Mouse (Mus musculus) neural tube, embryonic 11.5 days (tissue): ENCODE results near the gene Mvp. TPM values are rescaled to one million over a fixed set of nuclear protein-coding genes. Genes with fewer than 3 reads are reported as not detected.
A peak's percentile ranks its signal among the peaks of the same experiment; 100 is the strongest.

ENCODE experiments used
- ATAC-seq: fragments of 200-750 bp; cut with Nextera tagmentation; 2 replicates; pipeline ENCODE4 v1.8.0; 2017; ENCODE audit warnings: moderate number of reproducible peaks, mild to moderate bottlenecking, moderate TSS enrichment, moderate library complexity; ENCODE audit not compliant: insufficient read depth, low FRiP score, low TSS enrichment
- DNase-seq: peaks from one replicate; pipeline ENCODE4 v3.0.0-alpha.2; 2015; ENCODE audit warnings: low spot score
- H3K27ac ChIP-seq: fragments of 300-500 bp; sonication (generic); 2 replicates; pipeline ENCODE4 v1.5.1; 2014; ENCODE audit warnings: low read depth, mild to moderate bottlenecking, low read length
- H3K27me3 ChIP-seq: fragments of 300-500 bp; sonication (generic); 2 replicates; pipeline ENCODE4 v1.6.1; 2014; ENCODE audit warnings: mild to moderate bottlenecking, low read length, mixed read lengths; ENCODE audit not compliant: control insufficient read depth, insufficient read depth
- H3K36me3 ChIP-seq: fragments of 300-500 bp; sonication (generic); 2 replicates; pipeline ENCODE4 v1.6.1; 2014; ENCODE audit warnings: mild to moderate bottlenecking, low read length, moderate library complexity, mixed read lengths; ENCODE audit not compliant: control insufficient read depth, insufficient read depth
- H3K4me1 ChIP-seq: fragments of 300-500 bp; sonication (generic); 2 replicates; pipeline ENCODE4 v1.6.1; 2014; ENCODE audit warnings: low read length, mixed read lengths; ENCODE audit not compliant: control insufficient read depth, insufficient read depth
- H3K4me2 ChIP-seq: fragments of 300-500 bp; sonication (generic); 2 replicates; pipeline ENCODE4 v1.6.1; 2014; ENCODE audit warnings: low read depth, mild to moderate bottlenecking, moderate library complexity
- H3K4me3 ChIP-seq: fragments of 300-500 bp; sonication (generic); 2 replicates; pipeline ENCODE4 v1.5.1; 2014; ENCODE audit warnings: low read depth, low read length
- H3K9ac ChIP-seq: fragments of 300-500 bp; sonication (generic); 2 replicates; pipeline ENCODE4 v1.6.1; 2014; ENCODE audit warnings: mild to moderate bottlenecking, low read length
- H3K9me3 ChIP-seq: fragments of 300-500 bp; sonication (generic); 2 replicates; pipeline ENCODE4 v1.6.1; 2016; ENCODE audit warnings: low read length; ENCODE audit not compliant: control insufficient read depth
- WGBS: fragments of 180-500 bp; shearing (Covaris S2); extraction: QIAGEN DNeasy Blood & Tissue Kit; methylation state at CpG from one replicate; pipeline ENCODE4 v1.1.7; 2014; 5-methylcytosine and 5-hydroxymethylcytosine counted together
- polyA plus RNA-seq: library from polyadenylated mRNA; unstranded; fragments of >200 nt; fragmentation: Nextera tagmentation; extraction: Ambion mirVana; gene quantifications from 2 replicates; pipeline ENCODE4 v1.2.1, GENCODE M21; 2014

The Mvp gene
- polyA plus RNA-seq, 1 experiment from 2014 or later: 4.2 TPM

DNA sequence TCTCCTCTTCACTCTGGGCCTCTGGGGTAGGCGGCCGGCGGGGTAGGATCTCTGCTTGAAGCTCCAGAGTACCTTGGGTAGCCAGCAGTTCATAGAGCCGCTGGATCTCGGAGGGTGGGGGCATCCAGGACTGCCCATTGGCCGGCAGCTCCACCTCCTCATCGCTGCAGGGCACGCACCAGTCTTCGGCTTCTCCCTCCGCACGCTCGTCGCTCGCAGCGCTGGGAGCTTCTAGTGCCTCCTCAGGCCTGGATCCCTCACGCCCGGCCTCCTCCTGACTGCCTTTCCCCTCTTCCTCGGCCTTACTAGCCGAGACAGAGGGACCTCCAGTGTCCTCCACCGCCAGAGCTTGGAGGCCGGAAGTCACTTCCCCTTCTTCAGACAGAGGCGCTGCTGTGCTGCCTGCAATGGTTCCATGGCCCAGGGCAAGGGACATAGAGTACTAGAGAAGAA, 2.1 kb upstream of the Mvp start:
- Histone ChIP-seq H3K4me1 (peaks cover 21% of the 10 kb centered on the region), H3K9ac (peak overlapping the region; percentile 91), H3K9me3 (no peaks in the 10 kb centered on the region), H3K27me3 (no peaks in the 10 kb centered on the region), H3K36me3 (peaks cover 8% of the 10 kb centered on the region), H3K27ac (peak overlapping the region; percentile 91), H3K4me2 (peak overlapping the region; percentile 92), H3K4me3 (peak overlapping the region; percentile 76)
- 1% methylated on average over 22 of the region's 22 CpGs for WGBS
- DNase-seq (no peak), ATAC-seq (peak; percentile 45)

DNA sequence TGATC, 1.9 kb upstream of the Mvp start, which contains the start of gene Pagr1b:
TSS of gene Pagr1b (minus strand) at position 4 of the 5 bp plus-strand sequence.
- Histone ChIP-seq H3K27ac (peak within 1 kb of the TSS; percentile 91), H3K27me3 (no peaks in the 10 kb centered on the region), H3K4me3 (peak within 1 kb of the TSS; percentile 76), H3K9ac (peak within 1 kb of the TSS; percentile 91), H3K4me2 (peak within 1 kb of the TSS; percentile 92), H3K9me3 (no peaks in the 10 kb centered on the region), H3K36me3 (peaks cover 8% of the 10 kb centered on the region), H3K4me1 (peaks cover 20% of the 10 kb centered on the region)
- ATAC-seq (no peak), DNase-seq (no peak)

DNA sequence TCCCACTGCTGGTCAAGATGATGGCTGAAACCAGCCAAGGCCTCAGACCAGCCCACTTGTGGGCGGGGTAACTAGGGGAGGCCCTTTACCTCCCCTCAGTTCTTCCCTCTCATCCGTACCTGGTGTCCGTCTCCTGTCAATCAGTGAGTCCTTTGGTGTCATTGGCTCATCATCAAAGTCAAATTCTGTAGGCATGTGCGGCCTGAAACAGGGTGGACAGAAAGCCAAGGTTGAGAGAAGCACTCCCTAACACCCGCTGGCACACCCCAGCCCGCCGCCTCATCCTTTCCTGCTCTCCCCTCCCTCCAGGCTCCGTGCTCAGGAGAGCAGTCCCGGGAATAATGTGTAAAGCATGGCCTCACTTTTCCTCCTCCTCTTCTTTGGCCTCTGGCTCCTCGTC, 1.7 kb upstream of the Mvp start:
- H3K4me2 ChIP-seq: peak overlapping the region; percentile 92
- H3K27me3 ChIP-seq: no peaks in the 10 kb centered on the region
- no peak for DNase-seq
- peak overlapping the region; percentile 91 for H3K9ac ChIP-seq
- H3K9me3 ChIP-seq: no peaks in the 10 kb centered on the region
- WGBS: 2% methylated on average over 10 of the region's 10 CpGs
- peaks cover 20% of the 10 kb centered on the region for H3K4me1 ChIP-seq
- H3K4me3 ChIP-seq: peak overlapping the region; percentile 76
- peak overlapping the region; percentile 91 for H3K27ac ChIP-seq
- peaks cover 8% of the 10 kb centered on the region for H3K36me3 ChIP-seq
- ATAC-seq: peak; percentile 14; the same call in 1 of the 2 replicates

DNA sequence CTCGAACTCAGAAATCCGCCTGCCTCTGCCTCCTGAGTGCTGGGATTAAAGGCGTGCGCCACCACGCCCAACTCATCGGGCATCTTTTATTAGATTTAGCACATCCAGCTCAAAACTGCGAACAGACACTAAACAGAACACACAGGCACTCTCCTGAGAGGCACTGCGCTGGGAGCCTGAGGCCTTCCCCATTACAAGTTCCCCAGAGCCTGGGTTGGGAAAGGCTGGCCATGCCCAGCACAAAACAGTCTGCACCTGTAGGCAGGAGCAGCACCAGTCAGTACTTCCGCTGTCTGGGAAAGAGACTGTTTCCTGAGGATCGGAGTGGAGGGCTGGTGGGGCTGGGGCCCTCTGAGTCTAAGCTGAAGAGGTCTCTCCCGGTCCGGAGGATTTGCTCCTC, 572 bp upstream of the Mvp start:
- no peak overlapping the region for H3K9ac ChIP-seq
- H3K4me3 ChIP-seq: peak overlapping the region; percentile 76; the same call in 1 of the 2 replicates
- no peak for ATAC-seq
- peak overlapping the region; percentile 92 for H3K4me2 ChIP-seq
- WGBS: 97% methylated on average over 12 of the region's 12 CpGs
- H3K4me1 ChIP-seq: peaks cover 16% of the 10 kb centered on the region
- no peaks in the 10 kb centered on the region for H3K27me3 ChIP-seq
- no peaks in the 10 kb centered on the region for H3K9me3 ChIP-seq
- DNase-seq: no peak
- H3K36me3 ChIP-seq: peaks cover 8% of the 10 kb centered on the region
- H3K27ac ChIP-seq: no peak overlapping the region

DNA sequence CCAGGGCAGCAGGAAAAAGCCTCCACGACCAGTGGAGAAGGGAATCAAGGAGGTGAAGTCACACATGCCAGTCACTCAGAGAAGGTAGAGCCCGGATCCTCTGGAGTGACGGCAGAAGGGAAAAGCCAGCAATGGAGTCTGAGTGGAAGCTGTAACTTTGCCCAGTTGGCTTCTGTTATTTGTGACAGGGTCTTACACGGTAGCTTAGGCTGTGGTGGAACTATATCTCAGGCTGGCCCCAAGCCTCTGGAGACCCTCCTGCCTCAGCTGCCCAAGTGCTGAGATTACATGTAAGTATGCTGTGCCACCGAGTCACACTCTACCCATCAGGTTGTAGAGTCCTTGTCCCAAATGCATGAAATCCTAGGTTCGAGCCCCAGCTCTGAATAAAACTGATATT, 1.0 kb downstream of the Mvp start:
- peaks cover 16% of the 10 kb centered on the region for H3K4me1 ChIP-seq
- no peaks in the 10 kb centered on the region for H3K9me3 ChIP-seq
- DNase-seq (no peak), ATAC-seq (no peak)
- no peaks in the 10 kb centered on the region for H3K27me3 ChIP-seq
- H3K27ac ChIP-seq: no peak overlapping the region
- no peak overlapping the region for H3K9ac ChIP-seq
- no peak overlapping the region for H3K4me2 ChIP-seq
- peaks cover 8% of the 10 kb centered on the region for H3K36me3 ChIP-seq
- H3K4me3 ChIP-seq: no peak overlapping the region
- WGBS: 92% methylated on average over 6 of the region's 6 CpGs

DNA sequence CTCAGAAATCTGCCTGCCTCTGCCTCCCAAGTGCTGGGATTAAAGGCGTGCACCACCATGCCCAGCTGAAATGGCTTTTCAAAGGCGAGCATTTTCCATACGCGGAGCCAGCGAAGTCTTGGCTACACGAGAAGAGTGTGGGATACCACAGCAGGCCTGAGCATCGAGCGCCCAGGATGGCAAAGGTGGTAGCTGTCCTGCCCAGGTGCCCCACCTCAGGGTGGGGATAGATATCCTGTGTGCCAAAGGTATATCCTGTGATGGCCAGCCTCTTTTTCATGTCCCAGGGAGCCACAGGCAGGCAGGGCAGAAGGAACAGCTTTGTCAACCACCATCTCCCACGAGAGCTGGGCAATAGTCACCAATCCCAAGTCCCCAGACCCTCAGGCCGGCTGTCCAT, 1.6 kb downstream of the Mvp start:
- ATAC-seq (no peak), DNase-seq (no peak)
- no peak overlapping the region for H3K27ac ChIP-seq
- H3K27me3 ChIP-seq: no peaks in the 10 kb centered on the region
- no peak overlapping the region for H3K9ac ChIP-seq
- no peak overlapping the region for H3K4me3 ChIP-seq
- no peaks in the 10 kb centered on the region for H3K9me3 ChIP-seq
- H3K4me2 ChIP-seq: no peak overlapping the region
- 97% methylated on average over 10 of the region's 10 CpGs for WGBS
- peaks cover 8% of the 10 kb centered on the region for H3K36me3 ChIP-seq
- H3K4me1 ChIP-seq: peaks cover 16% of the 10 kb centered on the region

DNA sequence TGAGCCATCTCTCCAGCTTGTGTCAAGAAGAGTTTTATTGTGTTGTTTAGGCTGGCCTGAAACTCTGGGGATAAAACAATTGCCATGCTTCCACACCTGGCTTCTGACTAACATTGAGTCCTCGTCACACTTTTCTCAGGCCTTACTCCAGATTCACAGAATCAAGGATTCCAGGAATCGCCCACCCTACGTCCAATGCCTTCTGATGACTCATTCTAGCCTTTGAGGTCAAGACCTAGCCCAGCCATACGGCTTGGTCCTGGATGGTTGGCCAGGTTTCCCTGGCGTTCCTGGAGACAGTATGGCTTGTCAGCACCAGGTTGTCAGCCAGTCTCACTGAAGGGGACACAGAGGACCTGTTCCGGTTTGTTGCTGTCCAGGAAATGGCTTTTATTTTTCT, 2.0 kb downstream of the Mvp start:
- H3K27me3 ChIP-seq: no peaks in the 10 kb centered on the region
- peaks cover 8% of the 10 kb centered on the region for H3K36me3 ChIP-seq
- no peak overlapping the region for H3K4me2 ChIP-seq
- no peak overlapping the region for H3K4me3 ChIP-seq
- no peaks in the 10 kb centered on the region for H3K9me3 ChIP-seq
- no peak overlapping the region for H3K27ac ChIP-seq
- ATAC-seq: no peak
- WGBS: 93% methylated on average over 6 of the region's 6 CpGs
- DNase-seq: no peak
- H3K4me1 ChIP-seq: peaks cover 16% of the 10 kb centered on the region
- no peak overlapping the region for H3K9ac ChIP-seq

DNA sequence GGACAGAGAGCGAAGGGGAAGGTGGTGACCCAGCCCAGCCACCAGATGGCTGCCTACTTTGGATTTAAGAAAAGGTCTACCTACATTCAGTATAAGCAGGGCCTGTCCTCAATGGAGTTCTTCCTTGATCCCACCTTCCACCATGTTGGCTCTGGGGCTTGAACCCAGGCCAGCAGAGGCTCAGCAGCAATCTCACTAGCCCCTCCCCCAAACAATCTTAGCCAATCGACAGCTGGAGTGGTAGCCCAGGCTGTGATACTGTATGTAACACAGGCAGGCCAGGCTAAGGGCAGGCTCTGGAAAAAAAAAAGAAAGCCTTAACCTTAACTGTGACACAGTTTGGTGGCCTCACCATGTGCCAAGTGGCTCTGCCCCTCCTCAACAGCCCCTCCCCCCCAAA, 2.7 kb downstream of the Mvp start:
- no peak for ATAC-seq

DNA sequence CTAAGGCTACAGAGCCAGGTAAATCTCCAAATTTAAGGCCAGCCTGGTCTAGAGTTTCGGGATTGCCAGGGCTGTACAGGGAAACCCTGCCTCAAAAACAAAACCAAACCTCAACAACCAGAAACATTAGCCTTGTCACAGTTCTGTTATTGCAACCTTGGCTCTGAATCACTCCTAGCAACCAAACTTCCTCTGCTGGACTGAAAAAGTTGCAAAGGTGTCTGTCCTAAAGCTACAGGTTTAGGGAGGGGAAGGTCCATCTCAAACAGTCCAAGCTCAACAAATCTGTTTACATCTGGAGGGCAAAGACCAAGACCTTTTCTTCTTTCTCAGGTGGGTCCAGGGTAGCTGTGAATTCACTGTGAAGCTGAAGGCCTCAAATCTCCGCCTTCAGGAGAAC, 3.4 kb downstream of the Mvp start:
- H3K9ac ChIP-seq: no peak overlapping the region
- peaks cover 16% of the 10 kb centered on the region for H3K4me1 ChIP-seq
- H3K9me3 ChIP-seq: no peaks in the 10 kb centered on the region
- H3K4me3 ChIP-seq: no peak overlapping the region
- peaks cover 8% of the 10 kb centered on the region for H3K36me3 ChIP-seq
- no peak for DNase-seq
- WGBS: 98% methylated on average over 2 of the region's 2 CpGs
- no peak for ATAC-seq
- H3K27me3 ChIP-seq: no peaks in the 10 kb centered on the region
- H3K4me2 ChIP-seq: no peak overlapping the region
- no peak overlapping the region for H3K27ac ChIP-seq

More for the DNA sequence above, 2.7 kb downstream of the Mvp start:
- DNase-seq: no peak
- H3K4me2 ChIP-seq: no peak overlapping the region
- no peak overlapping the region for H3K4me3 ChIP-seq
- peaks cover 8% of the 10 kb centered on the region for H3K36me3 ChIP-seq
- H3K27ac ChIP-seq: no peak overlapping the region
- no peaks in the 10 kb centered on the region for H3K9me3 ChIP-seq
- no peaks in the 10 kb centered on the region for H3K27me3 ChIP-seq
- H3K9ac ChIP-seq: no peak overlapping the region
- peaks cover 16% of the 10 kb centered on the region for H3K4me1 ChIP-seq
- WGBS: 85% methylated on average over 2 of the region's 2 CpGs
